Mouse (Mus musculus): ENCODE measurements around the gene Guca2a. TPM values are rescaled to one million over a fixed set of nuclear protein-coding genes. Genes with fewer than 3 reads are reported as not detected.

Guca2a gene
- total RNA-seq, 2 experiments from 2014 or later: not detected

DNA sequence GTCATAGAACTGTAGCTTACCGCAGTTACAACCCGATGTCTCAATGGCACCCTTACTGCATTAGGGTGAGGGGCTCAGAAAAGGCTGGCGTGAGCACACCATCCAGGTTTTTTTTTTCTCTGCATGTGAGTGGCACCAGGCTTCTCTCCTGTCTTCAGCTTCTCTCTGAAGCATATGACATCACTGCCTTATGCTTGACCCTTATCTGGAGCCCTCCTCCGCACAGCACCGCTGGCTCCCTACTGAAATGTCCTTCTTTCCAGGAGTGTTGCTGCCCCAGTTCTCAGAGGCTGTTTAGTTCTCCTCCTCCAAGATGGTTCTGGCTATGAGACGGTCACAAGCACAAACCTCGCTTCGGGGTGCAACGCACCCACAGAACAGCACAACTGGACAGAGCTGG lies 33.7 kb downstream of the Guca2a start:
- intact Hi-C loops (cut with DNase I): no loop called here
- DNase-seq: no peak

DNA sequence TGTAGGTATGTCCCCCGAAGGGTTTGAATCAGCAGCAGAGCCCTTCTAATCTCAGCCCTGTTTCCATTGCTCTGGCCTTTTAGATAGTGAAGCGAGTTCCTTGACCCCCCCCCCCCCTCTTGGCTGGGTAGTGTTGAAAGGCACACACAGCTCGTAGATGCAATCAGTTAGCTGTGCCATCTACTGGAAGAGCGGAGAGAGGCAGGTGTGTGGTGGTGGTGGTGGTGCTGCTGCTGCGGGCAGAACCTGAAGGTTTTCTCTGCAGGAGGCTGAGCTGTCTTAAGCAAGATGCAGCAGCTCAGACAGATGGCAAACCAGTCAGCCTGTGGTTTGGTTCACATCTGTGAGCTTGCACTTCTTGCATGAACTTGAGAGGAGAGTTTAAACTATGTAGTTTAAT lies 35.2 kb downstream of the Guca2a start:
- no peak for DNase-seq
- intact Hi-C loops (cut with DNase I): no loop called here

DNA sequence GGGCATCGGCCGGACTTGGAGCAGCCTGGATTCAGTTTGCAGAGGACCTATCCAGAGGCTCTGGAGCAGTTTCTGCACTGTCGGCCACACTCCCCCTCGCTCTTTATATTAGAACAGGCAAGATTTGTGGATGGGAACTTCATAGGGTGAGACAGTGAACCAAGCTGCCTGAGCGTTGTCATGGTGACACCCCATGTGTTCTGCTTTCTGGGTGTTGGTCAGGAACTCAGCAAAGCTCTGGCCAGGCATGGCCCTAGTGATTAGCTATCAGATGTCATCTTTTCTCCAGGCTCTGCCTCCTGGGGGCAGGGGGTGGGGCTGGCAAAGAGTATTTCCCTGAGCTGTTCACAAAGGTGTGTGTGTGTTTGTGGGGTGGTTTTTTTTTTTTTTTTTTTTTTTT lies 45.1 kb downstream of the Guca2a start:
- intact Hi-C loops (cut with DNase I): no loop called here
- DNase-seq: no peak

DNA sequence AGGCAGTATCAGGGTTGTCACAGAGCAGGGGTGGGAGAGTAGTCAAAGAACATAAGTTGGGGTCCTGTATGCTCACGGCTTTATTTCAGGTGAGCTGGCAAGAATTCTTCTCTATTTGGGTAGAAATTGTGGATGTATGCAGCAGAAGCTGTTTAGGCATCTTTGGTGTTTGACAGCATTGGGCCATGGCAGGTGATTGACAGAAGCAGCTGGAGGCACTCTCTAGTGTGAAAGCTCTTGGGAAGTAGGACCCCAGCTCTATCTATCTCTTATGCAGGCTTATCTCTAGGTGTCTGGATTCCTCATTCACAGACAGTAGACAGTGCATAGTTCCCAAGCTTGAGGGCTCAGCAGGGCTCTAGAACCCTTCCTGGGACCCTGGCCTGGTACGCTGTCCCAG lies 48.2 kb downstream of the Guca2a start:
- intact Hi-C loops (cut with DNase I): no loop called here
- no peak for DNase-seq

Other genes with a start within 250 kb of the Guca2a start
- gene Ccdc30, start 222.2 kb upstream of the Guca2a start, total RNA-seq (2021): under 1 TPM; 0.27 to 0.38 TPM
- 1 to 10 TPM; 8.4 to 8.5 TPM for gene Ppcs, start 215.3 kb upstream of the Guca2a start, total RNA-seq (2021)
- gene Zmynd12, start 214.9 kb upstream of the Guca2a start, total RNA-seq (2021): not detected
- under 1 TPM; 0.68 to 0.76 TPM for gene Rimkla, start 145.1 kb upstream of the Guca2a start, total RNA-seq (2021)
- 10 to 100 TPM; 26.5 to 32.7 TPM for gene Foxj3, start 100.7 kb upstream of the Guca2a start, total RNA-seq (2021)
- gene Frg2f1, start 98.2 kb upstream of the Guca2a start, total RNA-seq (2021): 1 to 10 TPM; 4.2 to 6.7 TPM
- not detected for gene Guca2b, start 21.2 kb downstream of the Guca2a start, total RNA-seq (2021)
- 1 to 10 TPM; 5.7 to 6.3 TPM for gene Hivep3, start 96.1 kb downstream of the Guca2a start, total RNA-seq (2021)